Mouse (Mus musculus) liver, adult 10 weeks (tissue): ENCODE data around the gene Gm2237. TPM values are rescaled to one million over a fixed set of nuclear protein-coding genes. Genes with fewer than 3 reads are reported as not detected.

Source experiments
- polyA plus RNA-seq: library from polyadenylated mRNA; stranded (reverse); fragments of 350-450 nt; fragmentation: Illumina TruSeq; extraction: RNeasy Lipid Tissue Mini Kit (QIAGEN cat#74804); gene quantifications from one replicate; pipeline ENCODE4 v1.2.3, GENCODE M21; 2014; ENCODE audit warnings: low read depth, low replicate concordance

The Gm2237 gene
- not detected for polyA plus RNA-seq

GRCm38 (mm10) chr14:19584804-19585667, at the start of gene Gm2237:
Gene Gm2237, minus strand, starts transcription at chr14:19585135.

GRCm38 (mm10) chr14:19602481-19602880, 17.5 kb upstream of the Gm2237 start, which contains the start of gene Gm5458:
Gene Gm5458, minus strand, starts transcription at chr14:19602581.

GRCm38 (mm10) chr14:19549863-19550262, 35.1 kb downstream of the Gm2237 start, which contains the start of gene Gm2244:
Gene Gm2244, minus strand, starts transcription at chr14:19549963.

Other genes with a start within 250 kb of the Gm2237 start
- gene Gm21738, start 166.2 kb downstream of the Gm2237 start, polyA plus RNA-seq = not detected
- gene Gm2244, start 35.2 kb downstream of the Gm2237 start, polyA plus RNA-seq = not detected
- gene Gm5458, start 17.4 kb upstream of the Gm2237 start, polyA plus RNA-seq = not detected
- 3.2 TPM for gene Nid2, start 166.1 kb upstream of the Gm2237 start, polyA plus RNA-seq
- 159 TPM for gene Rtraf, start 238.7 kb upstream of the Gm2237 start, polyA plus RNA-seq